ENCODE assay signal across 29 mouse cellular contexts in the genomic region with DNA sequence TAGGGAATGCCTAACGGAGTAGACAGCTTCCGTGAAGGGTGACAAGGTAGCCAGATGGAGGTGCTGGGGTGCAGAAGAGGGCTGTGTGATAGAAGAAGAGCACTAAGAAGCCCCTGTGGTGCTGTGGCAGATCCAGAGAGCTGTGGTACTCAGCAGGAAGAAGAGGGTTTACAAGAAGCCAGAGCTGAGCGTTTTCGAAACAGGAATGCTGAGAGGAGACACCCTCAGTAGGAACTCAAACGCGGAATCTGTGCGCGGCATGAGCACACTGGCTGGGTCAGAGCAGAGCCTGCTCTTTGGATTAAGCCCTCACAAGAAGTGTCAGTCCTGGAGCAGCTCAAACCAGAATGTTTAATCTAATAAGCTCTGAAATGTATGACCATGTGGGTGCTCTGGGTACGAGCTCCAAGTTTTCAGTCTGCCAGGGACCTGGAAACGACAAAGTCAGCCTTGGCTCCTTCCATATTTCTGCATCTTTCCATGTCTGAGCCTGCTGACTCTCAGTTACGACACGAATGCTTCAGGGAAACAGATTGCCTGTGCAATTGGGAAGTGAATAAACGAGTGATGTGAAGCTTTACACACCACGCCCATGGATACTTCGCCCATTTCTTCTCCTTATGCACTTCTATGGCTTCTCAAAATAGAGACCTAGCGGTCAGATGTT.
DNase-seq lines count a peak whose midpoint lies in the region; ATAC-seq and TF ChIP-seq lines count a peak whose summit lies in the region.
"Had no signal": no experiment of that assay in that cellular context is flagged by ENCODE, and none has a peak within 500 bp of the region (broad histone marks: within the 10 kb centered on the region; RNA-seq: fewer than 3 reads in every experiment).

No protein-coding gene starts in this region.

- peak overlapping the region; percentile 54; the same call in 1 of the 2 replicates for H3K27ac ChIP-seq in layer of hippocampus, adult 2 months
- peak overlapping the region; percentile 18 for H3K27ac ChIP-seq in forebrain, embryonic 16.5 days (ENCODE audit: low read length)
- no peak overlapping the region for H3K27ac ChIP-seq in kidney, embryonic 14.5 days (ENCODE audit: low read depth, low read length)
- H3K27ac ChIP-seq: embryonic facial prominence, embryonic 12.5 days; heart, adult 2 months; heart, embryonic 13.5 days; hindbrain, embryonic 12.5 days; limb, embryonic 12.5 days; midbrain, embryonic 13.5 days; neural tube, embryonic 13.5 days had no signal

- H3K4me2 ChIP-seq in forebrain, embryonic 16.5 days (ENCODE audit: low read length), result no peak overlapping the region
- H3K4me2 ChIP-seq in kidney, embryonic 14.5 days (replicated peaks; ENCODE audit: low read depth, low read length), result no peak overlapping the region
- H3K4me2 ChIP-seq: embryonic facial prominence, embryonic 12.5 days; heart, embryonic 13.5 days; hindbrain, embryonic 12.5 days; limb, embryonic 12.5 days; liver, embryonic 11.5 days; midbrain, embryonic 13.5 days; neural tube, embryonic 13.5 days had no signal

- H3K27me3 ChIP-seq in forebrain, embryonic 16.5 days (replicated peaks; ENCODE audit: control insufficient read depth, insufficient read depth, low read length), result no peaks in the 10 kb centered on the region
- H3K27me3 ChIP-seq in kidney, embryonic 14.5 days (ENCODE audit: control insufficient read depth, insufficient read depth, low read length), result no peaks in the 10 kb centered on the region
- H3K27me3 ChIP-seq: embryonic facial prominence, embryonic 12.5 days; heart, embryonic 13.5 days; hindbrain, embryonic 12.5 days; limb, embryonic 12.5 days; megakaryocyte, embryonic 14.5 days; midbrain, embryonic 13.5 days; neural tube, embryonic 13.5 days had no signal

- ATAC-seq in cerebellum, adult (ENCODE audit: insufficient number of reproducible peaks, low FRiP score, low TSS enrichment), result 0 out of 2 replicates have a peak, but pooled peaks have one; percentile 47
- peak; percentile 63 for ATAC-seq in forebrain, embryonic 16.5 days
- peak; percentile 53 for ATAC-seq in monocyte, adult 5-6 weeks (replicated peaks; ENCODE audit: insufficient number of reproducible peaks, low FRiP score, low TSS enrichment, poor library complexity, severe bottlenecking)
- no peak for ATAC-seq in kidney, embryonic 14.5 days (ENCODE audit: low FRiP score, low TSS enrichment)
- ATAC-seq: inflammation-experienced regulatory T-cells, adult 6 months; liver, postnatal 0 days; lung, postnatal 0 days; midbrain, embryonic 13.5 days had no signal

- H3K4me1 ChIP-seq in forebrain, embryonic 16.5 days (replicated peaks; ENCODE audit: control insufficient read depth, insufficient read depth, low read length), result no peaks in the 10 kb centered on the region
- H3K4me1 ChIP-seq in kidney, embryonic 14.5 days (ENCODE audit: control insufficient read depth, insufficient read depth, low read length), result no peaks in the 10 kb centered on the region
- H3K4me1 ChIP-seq: embryonic facial prominence, embryonic 12.5 days; heart, embryonic 13.5 days; hindbrain, embryonic 12.5 days; limb, embryonic 12.5 days; megakaryocyte, embryonic 14.5 days; midbrain, embryonic 13.5 days; neural tube, embryonic 13.5 days had no signal

- no peaks in the 10 kb centered on the region for H3K9me3 ChIP-seq in forebrain, embryonic 16.5 days (ENCODE audit: control insufficient read depth, low read length)
- H3K9me3 ChIP-seq in kidney, embryonic 14.5 days (ENCODE audit: control insufficient read depth, low read length), result no peaks in the 10 kb centered on the region
- H3K9me3 ChIP-seq: embryonic facial prominence, embryonic 12.5 days; heart, embryonic 13.5 days; hindbrain, embryonic 12.5 days; limb, embryonic 12.5 days; megakaryocyte, embryonic 14.5 days; midbrain, embryonic 13.5 days; neural tube, embryonic 13.5 days had no signal

- TF ChIP-seq CTCF in layer of hippocampus, adult 2 months (conservative IDR thresholded peaks at IDR 0.05), result no peak

- DNase-seq in cerebellum, postnatal 14 days, result no peak
- DNase-seq in layer of hippocampus, adult 2 months (ENCODE audit: low spot score in 2 of 2), result peak in 1 of 2 experiments; percentile 27
- no peak for DNase-seq in layer of hippocampus, postnatal 10 days (ENCODE audit: low spot score in 2 of 2)
- no peak for DNase-seq in kidney, adult 9 months
- DNase-seq: adrenal gland, postnatal 14 days; cerebellum, adult 11-12 months; cerebellum, postnatal 10 days; gastrocnemius, postnatal 10 days; heart, adult 2 months; heart, postnatal 14 days; kidney, adult 18-20 months; kidney, postnatal 10 days; layer of hippocampus, postnatal 36 days; liver, postnatal 0 days; right cerebral cortex, adult 18-20 months had no signal

- H3K4me3 ChIP-seq in layer of hippocampus, adult 2 months, result no peak overlapping the region
- H3K4me3 ChIP-seq in forebrain, embryonic 16.5 days (replicated peaks; ENCODE audit: low read length), result no peak overlapping the region
- H3K4me3 ChIP-seq in kidney, embryonic 14.5 days (ENCODE audit: low read length), result no peak overlapping the region
- H3K4me3 ChIP-seq: embryonic facial prominence, embryonic 12.5 days; heart, adult 2 months; heart, embryonic 13.5 days; hindbrain, embryonic 12.5 days; limb, embryonic 12.5 days; megakaryocyte, embryonic 14.5 days; midbrain, embryonic 13.5 days; neural tube, embryonic 13.5 days had no signal

- 75% methylated on average over 16 of the region's 16 CpGs for WGBS in forebrain, embryonic 16.5 days
- WGBS in kidney, embryonic 14.5 days, result 90% methylated on average over 16 of the region's 16 CpGs

- no peak overlapping the region for H3K9ac ChIP-seq in forebrain, embryonic 16.5 days (replicated peaks; ENCODE audit: low read depth, low read length)
- no peak overlapping the region for H3K9ac ChIP-seq in kidney, embryonic 14.5 days (ENCODE audit: low read depth, low read length)
- H3K9ac ChIP-seq: embryonic facial prominence, embryonic 12.5 days; heart, embryonic 13.5 days; hindbrain, embryonic 12.5 days; limb, embryonic 12.5 days; liver, postnatal 0 days; midbrain, embryonic 13.5 days; neural tube, embryonic 13.5 days had no signal

- no peaks in the 10 kb centered on the region for H3K36me3 ChIP-seq in forebrain, embryonic 16.5 days (ENCODE audit: control insufficient read depth, insufficient read depth)
- H3K36me3 ChIP-seq in kidney, embryonic 14.5 days (ENCODE audit: control insufficient read depth, insufficient read depth, low read length), result no peaks in the 10 kb centered on the region
- H3K36me3 ChIP-seq: embryonic facial prominence, embryonic 12.5 days; heart, embryonic 13.5 days; hindbrain, embryonic 12.5 days; limb, embryonic 12.5 days; midbrain, embryonic 13.5 days; neural tube, embryonic 13.5 days had no signal
